Mouse (Mus musculus) thymus, postnatal 4 days (tissue): ENCODE measurements around the gene Gm5269.
A peak's percentile ranks its signal among the peaks of the same experiment; 100 is the strongest.

Experiments
- DNase-seq: peaks from one replicate; pipeline ENCODE4 v3.0.0; 2021

Gene Gm5269

DNA sequence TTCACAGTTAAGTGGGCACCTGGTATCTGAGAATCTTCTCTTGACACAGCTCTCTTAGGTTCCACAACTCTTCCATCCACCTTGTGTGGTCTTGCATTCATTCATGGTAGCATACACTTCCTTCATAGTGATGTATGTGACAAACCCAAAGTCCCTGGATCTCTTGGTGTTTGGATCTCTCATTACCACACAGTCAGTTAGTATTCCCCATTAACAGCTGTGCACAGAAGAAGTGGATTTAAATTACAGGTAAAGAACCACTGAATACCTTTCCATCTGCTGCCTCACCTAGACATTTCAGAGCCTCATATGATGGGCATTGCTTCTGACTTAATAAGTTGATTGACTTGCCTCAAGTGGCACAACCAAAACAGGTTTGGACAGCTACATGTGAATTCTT is at the start of gene Gm5269:
Gene Gm5269 (minus strand): TSS at position 101 of the 400 bp plus-strand sequence.
- DNase-seq, result no peak

DNA sequence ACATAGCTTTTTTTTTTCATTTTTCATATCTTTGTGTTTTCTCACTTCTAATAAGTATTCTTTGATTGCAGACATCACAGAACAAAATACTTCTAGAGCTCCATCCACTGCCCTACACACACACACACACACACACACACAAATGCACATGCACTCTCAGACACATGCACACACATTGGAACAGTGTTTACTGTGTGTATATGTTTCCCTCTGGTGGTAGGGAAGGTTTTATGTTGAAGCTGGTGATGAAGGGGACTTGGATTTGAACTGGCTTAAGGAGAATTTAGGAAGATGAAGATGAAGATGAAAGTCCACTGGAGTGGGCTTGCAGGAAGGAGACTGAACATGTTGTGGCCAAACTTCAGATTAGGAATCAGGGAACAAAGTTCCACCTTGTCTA is 41.1 kb upstream of the Gm5269 start:
- DNase-seq, result no peak

DNA sequence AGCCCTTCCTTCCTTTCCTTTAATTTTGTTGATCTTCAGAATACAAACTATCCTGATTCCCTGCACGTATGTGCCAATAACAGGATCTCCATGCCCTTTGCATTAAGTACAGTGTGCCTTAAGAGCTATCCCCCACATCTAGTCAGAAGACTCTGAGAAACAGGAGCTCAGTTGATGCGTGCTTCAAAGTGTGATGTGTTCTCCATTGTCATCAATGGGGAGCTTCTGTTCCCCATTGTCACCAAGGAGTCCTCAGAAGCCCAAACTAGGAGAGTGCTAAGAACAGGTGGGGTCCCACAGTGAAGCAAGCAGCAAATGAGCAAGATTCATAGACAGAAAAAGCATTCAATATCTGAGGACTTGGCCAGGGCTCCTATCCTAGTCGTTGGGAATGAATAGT is 36.8 kb upstream of the Gm5269 start:
- DNase-seq, result no peak

DNA sequence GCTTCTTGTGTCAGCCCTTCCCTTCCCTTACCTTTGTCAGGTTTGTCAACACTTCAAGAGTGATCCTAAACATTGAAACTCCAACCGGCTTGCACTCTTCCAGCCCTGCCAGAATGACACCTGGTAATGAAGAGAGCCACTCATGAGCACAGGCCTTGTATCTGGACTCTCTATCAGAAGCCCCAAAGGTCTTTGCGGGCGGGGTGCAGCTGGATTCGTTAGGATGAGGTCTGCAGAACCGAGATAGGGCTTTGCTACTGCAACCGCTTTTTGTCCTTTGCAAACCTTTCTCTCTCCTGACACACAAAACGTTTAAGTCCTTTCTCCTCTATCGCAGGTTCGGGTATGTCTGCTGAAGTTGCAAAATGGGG is 36.3 kb upstream of the Gm5269 start, which contains the start of gene Slc40a1:
Gene Slc40a1 (minus strand): TSS at position 131 of the 371 bp plus-strand sequence.
- DNase-seq, result no peak

DNA sequence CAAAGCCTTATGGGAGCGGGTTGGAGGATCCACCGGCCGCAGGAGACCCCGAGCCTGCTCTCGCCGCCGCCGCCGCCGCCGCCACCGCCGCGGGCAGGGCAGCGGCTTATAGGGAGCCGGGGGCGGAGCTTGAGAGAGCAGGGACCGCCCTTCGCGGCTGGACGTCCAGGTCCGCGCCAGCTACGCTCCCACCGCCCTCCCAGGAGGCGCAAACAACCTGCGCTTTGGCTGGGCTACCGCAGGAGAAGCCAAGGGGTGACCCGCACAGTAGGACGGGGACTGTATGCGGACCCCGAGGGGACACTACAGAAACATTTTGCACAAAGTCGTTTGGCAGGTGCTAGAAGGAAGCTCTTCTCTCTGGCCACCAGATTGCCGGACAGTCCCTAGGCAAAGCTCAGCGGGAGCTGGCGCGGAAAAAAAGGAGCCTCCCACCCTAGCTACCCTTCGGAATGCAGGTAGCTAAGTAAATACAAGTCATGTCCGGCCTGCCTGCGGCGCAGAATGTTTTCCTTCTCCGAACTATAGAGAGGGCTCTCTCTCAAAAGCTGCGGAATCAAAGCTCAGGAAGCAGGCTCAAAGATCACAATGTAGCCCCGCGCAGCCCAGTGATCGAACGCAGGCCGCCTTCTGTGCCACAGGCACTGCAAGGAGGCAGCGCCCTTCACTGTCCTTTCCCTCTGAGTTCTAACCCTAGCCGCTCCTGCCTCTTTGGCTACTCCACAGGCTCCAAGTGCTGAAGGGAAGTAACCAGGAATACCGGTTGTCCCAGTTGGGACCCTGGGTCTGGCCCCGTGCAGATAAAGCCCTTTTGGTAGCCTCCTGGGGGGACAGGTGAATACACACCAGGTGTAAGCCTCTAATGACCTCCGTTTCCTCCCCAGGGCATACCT is 35.7 kb upstream of the Gm5269 start:
- DNase-seq, result peak; percentile 29

DNA sequence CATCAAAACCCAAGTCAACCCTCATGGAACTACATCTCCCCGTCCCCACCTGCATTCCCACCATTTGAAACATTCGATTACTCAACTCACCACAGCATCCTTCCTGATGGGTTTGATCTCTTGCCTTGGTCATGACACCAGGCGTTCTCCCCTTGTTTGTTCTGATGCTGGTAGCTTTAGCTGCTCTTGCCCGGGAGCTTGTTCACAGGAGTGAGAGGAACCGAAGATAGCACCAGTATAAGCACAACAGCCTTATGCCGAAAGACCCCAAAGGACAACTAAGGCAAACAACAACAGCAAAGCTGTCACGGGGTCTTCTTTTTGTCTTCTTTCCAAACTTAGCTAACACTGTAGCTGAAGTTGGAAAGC is 35.0 kb upstream of the Gm5269 start:
- DNase-seq, result no peak

DNA sequence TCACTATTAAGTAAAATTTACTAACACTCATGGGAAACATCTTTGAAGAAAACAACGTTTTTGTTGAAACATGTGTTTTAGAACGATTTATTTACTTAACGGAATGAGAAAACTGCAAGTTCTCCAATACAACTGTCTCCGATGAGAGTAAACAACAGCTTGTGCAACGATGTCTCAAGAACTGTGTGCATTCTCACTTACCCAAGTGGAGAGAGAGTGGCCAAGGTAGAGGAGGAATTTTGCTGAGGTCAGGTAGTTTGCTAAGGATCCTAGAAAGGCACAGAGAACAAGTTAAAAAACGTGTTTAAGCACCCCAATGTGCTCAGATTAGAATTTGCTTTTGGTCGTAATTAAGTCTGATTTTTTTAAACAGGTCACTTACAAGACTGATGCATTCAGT is 34.4 kb upstream of the Gm5269 start:
- DNase-seq, result no peak

DNA sequence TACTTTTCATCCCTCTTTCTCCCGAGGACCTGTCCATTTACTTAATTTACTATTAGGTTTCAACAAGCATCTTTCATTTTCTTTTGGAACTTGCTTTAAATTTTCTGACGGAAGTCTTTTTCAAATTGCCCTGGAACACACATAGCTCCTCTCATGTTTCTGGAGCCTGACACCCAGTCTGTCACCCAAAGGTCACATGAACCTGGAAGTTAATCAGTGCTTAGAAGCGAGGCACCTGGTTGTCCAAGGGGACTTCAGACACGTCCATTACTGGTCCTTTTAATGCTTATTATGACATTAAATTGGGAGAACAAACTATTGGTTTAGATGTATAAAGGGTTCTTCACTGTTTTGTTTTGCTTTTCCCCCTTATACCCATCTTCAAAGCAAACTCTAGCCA is 33.2 kb upstream of the Gm5269 start:
- DNase-seq, result no peak

DNA sequence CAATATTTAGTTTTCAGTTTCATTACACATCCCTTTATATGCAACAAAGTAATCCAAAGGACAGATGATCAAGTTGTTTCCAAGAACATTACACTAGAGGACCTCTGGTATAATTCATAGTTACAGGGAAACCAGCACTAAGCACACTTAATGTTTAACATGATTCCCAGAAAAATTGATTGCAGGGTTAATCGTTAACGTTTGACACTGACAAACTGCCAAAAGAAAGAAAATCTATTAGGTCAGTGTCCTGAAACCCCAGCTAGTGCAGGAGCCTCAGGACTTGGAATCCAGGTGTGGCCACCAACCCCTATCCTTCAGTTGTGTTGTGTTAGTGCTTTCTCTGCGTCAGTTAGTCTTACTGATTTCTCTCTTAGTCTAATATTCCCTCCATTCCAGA is 30.6 kb upstream of the Gm5269 start:
- DNase-seq, result no peak

DNA sequence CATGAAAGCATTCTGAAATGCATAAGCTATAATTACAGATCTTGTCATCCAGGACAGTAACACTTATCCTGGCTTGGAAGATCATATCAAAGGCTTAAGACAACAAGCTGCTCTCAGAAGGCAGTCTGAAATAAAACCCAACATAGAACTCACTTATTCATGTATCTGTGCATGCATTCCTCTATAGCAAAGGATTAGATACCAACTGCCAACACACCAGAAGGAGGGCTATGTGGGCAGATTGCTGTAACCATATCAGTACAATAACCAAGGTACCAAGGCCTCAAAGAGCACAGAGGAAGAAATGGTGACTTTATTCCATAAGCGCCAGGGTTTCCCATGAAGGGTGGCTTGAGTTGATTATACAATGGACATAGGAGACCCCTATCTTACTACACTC is 29.7 kb upstream of the Gm5269 start:
- DNase-seq, result no peak

DNA sequence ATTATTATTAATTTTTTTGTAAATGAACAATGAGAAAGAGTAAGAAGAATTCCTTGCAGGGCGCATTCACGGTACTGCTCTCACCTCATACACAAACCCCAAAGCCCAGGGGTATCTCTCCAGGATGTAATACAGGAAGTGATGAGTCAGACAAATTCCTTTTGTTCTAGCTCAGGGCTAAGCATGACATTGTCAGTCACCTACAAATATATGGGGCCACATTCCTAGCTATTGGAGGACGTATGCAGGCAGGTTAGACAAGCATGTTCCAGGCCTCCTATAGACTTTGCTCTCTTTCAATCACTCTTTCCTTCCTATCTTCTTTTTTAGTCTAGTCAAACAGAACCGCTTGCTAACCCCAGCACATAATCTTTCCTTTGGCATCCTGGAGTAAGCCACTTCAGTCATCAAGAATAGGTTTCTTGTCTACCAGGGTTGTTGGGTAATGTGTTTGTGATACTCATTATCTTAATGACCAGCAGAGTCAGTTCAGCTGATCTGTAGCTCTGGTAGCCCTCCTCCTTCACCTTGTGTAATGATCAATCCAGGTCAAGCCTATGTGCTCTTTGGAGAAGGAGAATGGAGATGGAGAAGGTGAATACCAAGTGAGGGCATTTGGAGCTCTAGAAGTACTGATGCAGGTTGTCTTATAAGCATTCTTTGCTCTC is 27.2 kb upstream of the Gm5269 start:
- no peak for DNase-seq

DNA sequence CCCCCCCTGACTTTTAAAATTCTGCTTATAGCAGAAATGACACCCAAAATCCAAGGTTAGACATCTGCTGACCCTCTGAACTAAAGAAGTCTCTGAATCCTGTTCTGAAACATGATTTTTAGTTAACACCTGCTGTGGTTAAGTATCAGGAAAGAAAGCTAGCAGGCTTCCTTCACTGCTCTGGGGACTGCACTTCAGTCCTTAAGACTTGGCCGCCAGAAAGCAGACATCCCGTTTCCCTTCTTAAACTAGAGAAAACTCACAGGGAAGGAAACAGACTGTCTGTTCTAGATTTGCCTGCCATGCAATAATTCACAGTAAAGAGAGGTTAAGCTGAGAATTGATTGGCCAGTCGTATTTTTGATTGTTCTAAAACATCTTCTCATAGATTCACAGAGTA is 26.1 kb upstream of the Gm5269 start:
- no peak for DNase-seq

DNA sequence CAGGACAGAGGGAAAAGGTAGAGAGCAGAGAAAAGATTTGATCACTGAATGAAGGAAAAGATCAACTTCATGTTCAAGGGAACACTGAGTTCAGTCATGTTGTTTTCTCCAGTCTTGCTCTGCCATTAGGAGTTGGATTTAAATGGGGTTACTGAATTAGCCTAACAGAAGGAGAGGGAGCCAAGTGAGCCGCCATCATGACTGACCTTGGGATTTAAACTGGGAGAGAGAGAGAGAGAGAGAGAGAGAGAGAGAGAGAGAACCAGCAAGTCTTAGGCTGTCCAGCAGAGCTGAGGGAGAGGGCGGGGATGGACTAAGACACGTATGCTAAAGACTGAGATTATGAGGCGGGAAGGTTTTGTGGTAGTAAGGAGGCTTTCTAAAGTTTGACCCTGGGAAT is 24.2 kb upstream of the Gm5269 start:
- DNase-seq, result no peak

DNA sequence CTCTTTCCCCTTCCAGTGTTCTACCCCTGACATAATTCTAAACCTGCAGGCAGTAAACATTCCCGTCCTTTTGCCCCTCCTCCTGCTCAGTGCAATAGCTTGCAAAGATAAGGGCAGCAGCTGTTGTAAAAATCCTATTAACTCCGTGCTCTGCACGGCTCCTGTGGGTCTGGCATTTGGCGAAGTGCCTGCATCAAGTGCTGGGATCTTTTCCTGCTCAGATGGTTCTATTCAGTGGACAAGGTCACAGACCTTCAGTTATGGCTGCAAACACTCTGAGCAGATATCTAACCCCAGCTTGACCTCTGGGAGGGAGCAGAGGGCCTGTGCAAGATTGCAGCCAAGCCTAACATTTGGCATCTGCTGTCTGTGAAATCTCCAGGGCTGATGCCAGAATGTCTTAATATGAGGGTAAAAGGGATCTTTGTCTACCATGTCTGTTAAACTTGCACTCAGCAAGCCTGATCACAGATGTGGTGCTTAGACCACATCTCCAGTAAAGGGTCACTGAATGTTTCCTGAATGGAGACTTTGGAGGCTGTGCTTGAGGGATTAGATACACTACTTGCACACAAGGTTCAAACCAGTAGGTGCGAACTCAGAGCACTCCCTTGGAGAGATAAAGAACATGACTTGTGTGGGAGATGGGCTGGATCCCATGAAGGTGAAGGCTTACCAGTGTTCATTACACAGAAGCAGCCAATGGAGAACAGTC is 15.2 kb upstream of the Gm5269 start:
- DNase-seq, result no peak

DNA sequence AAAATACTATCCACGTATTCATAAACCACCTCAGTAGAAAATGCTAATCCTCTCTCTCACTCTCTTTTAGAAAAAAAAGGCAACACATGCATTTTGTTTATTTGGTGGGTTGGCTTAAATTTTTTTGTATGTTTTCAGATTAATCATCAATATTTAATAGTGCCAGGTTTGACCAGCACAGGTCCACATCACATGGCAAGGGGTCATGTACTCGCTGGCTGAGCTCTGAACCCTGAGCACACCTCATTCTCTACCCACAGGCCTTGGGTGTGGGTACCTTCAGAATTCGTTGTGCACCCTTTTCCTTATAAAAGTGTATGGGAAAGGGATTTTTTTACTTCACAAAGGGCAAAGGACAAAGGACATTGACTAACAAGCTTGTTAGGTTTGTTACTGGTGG is 14.1 kb upstream of the Gm5269 start:
- no peak for DNase-seq

DNA sequence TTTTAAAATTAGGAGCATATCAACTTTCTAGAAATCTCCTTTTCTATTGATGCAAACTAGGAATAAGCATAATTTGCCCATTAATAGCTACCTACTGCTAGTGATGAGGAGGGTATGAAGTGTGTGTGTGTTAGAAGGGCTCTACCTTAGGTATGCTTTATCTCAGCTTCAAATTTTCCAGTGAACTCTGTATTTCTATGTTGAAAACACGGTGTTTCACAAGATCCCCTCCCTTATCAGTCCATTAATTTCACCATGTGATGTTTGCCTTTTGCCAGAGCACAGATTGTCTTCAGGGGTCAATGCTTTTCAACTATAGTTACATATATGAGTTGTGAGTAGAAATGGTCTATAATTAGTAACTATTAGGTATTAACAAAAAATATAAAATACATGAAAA is 8.0 kb upstream of the Gm5269 start:
- no peak for DNase-seq

DNA sequence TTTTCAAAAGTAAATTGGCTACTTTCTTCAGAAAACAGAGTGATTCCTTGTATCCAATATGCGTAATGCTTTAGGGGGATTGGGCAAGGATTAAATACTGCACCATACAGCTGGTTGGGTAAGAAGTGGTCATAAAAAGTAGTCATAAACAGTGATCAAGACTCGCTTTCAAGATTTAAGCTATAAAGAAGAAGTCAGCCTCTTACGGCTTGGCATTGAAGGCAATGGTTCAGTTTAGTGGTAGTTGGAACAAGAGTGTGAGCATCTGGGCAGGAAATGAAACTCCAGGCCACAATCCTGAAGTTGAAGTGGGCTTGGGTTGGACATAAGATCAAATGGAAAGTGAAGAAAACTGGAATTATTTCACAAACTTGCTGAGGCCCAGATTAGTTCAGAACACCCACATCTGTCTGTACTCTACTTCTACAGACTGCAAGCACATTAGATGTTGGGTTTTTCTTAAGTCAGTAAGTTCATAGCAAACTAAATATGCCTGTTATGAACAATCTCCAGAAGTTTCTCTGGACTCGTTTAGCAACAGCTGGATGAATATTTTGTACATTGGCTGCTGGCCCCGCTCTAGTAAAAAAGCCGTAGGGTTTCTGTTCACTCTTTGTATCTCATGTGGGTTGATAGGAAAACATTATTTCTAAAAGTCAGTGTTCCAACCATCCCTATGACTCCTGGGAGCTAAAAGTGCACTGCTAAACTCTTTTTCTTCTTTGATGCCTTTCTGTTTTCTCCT is 4.3 kb upstream of the Gm5269 start:
- no peak for DNase-seq

DNA sequence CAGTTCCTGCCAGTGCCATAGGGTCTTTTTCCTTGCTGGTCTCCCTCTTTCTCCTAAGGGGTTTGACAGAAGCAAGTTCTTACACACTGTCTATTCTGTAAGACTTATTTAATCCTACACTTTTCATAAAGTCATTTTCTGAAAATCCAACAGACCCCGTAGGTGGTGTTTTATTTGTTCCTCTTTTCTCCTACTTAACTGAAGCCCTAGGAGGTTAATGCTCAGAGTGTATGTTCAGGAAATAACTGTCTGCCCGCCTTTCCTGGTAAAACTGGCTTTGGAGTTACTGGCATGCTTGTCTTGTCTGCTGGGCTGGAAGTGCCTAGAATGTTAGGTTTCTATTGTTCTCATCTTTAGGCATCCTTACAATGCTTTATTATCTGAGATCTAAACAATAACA is 1.9 kb upstream of the Gm5269 start:
- no peak for DNase-seq

DNA sequence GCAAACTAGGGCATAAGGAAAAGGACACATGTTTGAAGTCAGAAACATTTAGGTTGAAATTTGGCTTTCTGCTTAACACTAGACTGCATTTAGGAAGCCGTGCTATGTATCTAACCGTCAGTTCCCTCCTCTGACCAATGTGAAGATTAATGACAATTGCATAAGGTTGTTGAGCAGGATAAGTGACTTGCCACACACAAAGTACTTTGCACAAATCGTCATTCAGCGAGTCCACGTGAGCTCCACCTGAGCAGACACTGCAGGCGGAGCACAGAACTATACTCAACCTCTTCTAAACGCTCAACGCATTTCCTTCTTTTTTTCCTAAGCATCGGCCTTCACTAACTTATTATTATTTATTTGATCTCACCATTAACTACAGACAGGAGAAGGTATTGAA is 3.3 kb downstream of the Gm5269 start:
- no peak for DNase-seq

DNA sequence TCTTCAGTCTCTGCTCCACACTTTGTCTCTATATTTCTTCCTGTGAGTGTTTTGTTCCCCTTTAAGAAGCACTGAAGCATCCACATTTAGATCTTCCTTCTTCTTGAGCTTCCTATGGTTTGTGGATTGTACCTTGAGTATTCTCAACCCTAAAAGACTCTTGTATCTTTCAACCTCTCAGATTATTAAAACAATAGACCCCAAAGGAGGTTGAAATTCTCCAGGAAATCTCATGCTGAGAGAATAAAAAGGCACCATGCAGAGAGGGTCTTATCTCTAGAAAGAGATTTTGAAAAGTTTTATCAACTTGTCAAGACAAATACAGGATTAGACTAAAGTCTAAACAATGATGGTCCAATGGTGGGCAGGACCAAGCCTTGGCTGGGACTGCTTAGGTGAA is 6.7 kb downstream of the Gm5269 start:
- DNase-seq, result no peak

DNA sequence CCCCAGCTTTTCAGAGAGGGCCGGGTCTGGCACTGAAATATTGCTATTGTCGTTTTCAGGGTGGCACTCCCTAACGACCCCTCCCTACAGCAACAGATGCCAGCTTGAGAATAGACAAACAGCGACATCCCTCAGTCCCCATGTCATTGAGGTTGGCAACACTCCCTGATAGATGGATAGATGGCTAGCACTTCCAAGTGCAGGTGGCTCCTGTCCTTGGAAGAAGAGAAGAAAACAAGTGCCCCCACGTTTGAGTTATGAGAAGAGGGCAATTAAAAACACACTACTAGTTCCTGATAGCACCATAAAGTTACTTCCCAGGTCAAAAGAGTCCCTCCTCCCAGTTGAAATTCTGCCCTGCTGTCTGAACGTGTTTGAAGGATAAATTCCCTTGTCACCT is 8.0 kb downstream of the Gm5269 start:
- no peak for DNase-seq

DNA sequence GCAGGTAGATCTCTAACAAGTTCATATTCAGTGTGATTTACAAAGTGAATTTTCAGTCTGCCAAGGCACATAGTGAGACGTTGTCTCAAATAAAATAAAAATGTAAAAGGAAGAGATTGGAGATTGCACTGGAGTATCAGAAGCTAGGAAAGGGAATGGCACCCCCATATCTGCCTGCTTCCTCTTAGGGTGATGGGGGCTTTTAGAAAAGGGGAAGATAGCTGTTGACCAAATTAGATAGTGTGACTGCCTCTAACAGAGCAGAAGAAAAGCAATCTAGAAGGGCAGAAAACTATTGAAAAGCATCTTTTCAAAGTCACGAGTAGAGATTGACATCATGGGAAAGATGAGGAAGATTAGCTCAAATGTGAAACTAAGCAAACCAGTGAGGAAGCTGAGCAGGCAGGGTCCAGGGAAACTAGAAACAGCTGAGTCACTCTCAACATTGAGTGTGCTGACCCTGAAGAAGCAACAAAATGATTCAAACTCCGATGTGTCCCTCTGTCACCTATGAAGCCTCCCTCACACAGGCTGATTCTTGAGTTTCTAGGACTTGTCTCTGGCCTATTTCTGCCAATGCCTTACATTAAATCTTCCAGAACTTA is 8.7 kb downstream of the Gm5269 start:
- DNase-seq, result no peak

DNA sequence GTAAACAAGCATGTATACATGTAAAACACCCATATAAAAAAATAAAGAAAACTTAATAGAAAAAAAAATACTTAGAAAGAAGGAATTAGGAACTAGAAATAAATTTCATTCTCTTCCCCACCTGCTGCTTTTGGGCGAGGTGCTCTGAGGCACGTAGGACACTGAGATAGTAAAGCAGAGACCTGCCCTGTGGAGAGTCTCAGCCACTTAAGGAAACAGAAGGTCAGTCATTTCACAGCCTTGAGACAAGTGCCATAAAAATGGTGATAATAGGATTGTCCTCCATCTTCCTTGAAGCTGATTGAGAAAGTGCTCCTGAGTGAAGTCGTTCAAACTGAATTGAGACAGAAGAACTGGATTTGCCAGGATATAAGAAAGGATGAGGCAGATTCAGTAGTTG is 12.6 kb downstream of the Gm5269 start:
- no peak for DNase-seq
